Mouse (Mus musculus): ENCODE results near the gene Senp2. TPM values are rescaled to one million over a fixed set of nuclear protein-coding genes. Genes with fewer than 3 reads are reported as not detected.

Senp2 gene
- total and polyA plus RNA-seq, 3 experiments, result 31.7 to 54.7 TPM; not detected in 1

DNA sequence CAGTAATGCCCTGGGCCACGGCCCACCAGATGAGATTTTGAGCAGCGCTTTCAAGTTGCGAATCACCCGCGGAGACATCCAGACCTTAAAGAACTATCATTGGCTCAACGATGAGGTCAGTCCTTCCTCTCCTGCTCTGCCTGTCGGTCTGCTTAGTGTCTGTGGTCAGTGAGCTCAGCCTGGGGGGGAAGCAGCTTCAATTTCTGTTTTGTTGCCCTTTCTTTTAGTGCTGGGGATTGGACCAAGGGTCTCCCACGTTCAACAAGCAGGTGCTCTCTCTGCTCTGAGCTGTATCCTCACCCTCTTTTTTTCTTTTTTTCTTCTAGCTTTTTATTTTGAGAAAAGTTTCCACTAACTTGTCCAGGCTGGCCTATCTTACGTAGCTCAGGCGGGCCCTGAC is 29.3 kb downstream of the Senp2 start:
- Histone ChIP-seq H3K9me3 (replicated peaks; ENCODE audit: insufficient read depth, low read length) (no peaks in the 10 kb centered on the region), H3K36me3 (ENCODE audit: control insufficient read depth in 1 of 2, insufficient read depth in 2 of 2, low read length in 2 of 2) (peaks cover 0 to 5% of the 10 kb centered on the region in 2 experiments; a peak in 3 of 4 replicates), H3K4me1 (ENCODE audit: control insufficient read depth in 1 of 2, insufficient read depth in 2 of 2, low read length in 2 of 2) (no peaks in the 10 kb centered on the region), H3K9ac (ENCODE audit: control insufficient read depth, low read depth, low read length, poor library complexity, severe bottlenecking) (no peak overlapping the region), H3K4me3 (ENCODE audit: control insufficient read depth in 1 of 2, insufficient read depth in 1 of 2, low read depth in 2 of 2, low read length in 2 of 2) (no peak overlapping the region), H3K27ac (ENCODE audit: control insufficient read depth, low read depth, low read length) (no peak overlapping the region), H3K79me2 (ENCODE audit: control insufficient read depth, insufficient read depth, low read length, poor library complexity) (no peaks in the 10 kb centered on the region), H3K27me3 (ENCODE audit: control insufficient read depth in 1 of 2, insufficient read depth in 2 of 2, low read length in 2 of 2) (no peaks in the 10 kb centered on the region)
- DNase-seq (ENCODE audit: low read depth, low spot score), result no peak
- no peak for TF ChIP-seq RCOR1 (IDR thresholded peaks at IDR 0.05; ENCODE audit: low read depth, low read length)
- TF ChIP-seq MAZ (IDR thresholded peaks at IDR 0.05; ENCODE audit: low read depth, low read length), result no peak
- no peak for TF ChIP-seq NELFE (IDR thresholded peaks at IDR 0.05; ENCODE audit: low read depth, low read length)
- TF ChIP-seq ELF1 (IDR thresholded peaks at IDR 0.05; ENCODE audit: low read depth, low read length), result no peak
- TF ChIP-seq ZNF384 (IDR thresholded peaks at IDR 0.05; ENCODE audit: low read depth, low read length), result no peak
- no peak for TF ChIP-seq RAD21 (IDR thresholded peaks at IDR 0.05; ENCODE audit: low read depth, low read length)
- TF ChIP-seq NRF1 (IDR thresholded peaks at IDR 0.05; ENCODE audit: insufficient read depth, low read depth, low read length, poor library complexity, severe bottlenecking), result no peak
- no peak for TF ChIP-seq MYB (IDR thresholded peaks at IDR 0.05; ENCODE audit: low read depth, low read length)
- TF ChIP-seq MAX (IDR thresholded peaks at IDR 0.05; ENCODE audit: low read length), result no peak
- no peak for TF ChIP-seq ZMIZ1 (IDR thresholded peaks at IDR 0.05; ENCODE audit: low read depth, low read length)
- TF ChIP-seq HCFC1 (IDR thresholded peaks at IDR 0.05; ENCODE audit: low read depth, low read length), result no peak
- TF ChIP-seq ZKSCAN1 (IDR thresholded peaks at IDR 0.05; ENCODE audit: low read depth, low read length), result no peak
- no peak for TF ChIP-seq CTCF (IDR thresholded peaks at IDR 0.05 in 2 of 3, conservative IDR thresholded peaks at IDR 0.05 in 1 of 3; ENCODE audit: control insufficient read depth in 1 of 3, insufficient read depth in 1 of 3, low read depth in 2 of 3, low read length in 3 of 3, poor library complexity in 1 of 3, severe bottlenecking in 1 of 3)
- no peak for TF ChIP-seq CHD1 (IDR thresholded peaks at IDR 0.05; ENCODE audit: low read depth, low read length)

DNA sequence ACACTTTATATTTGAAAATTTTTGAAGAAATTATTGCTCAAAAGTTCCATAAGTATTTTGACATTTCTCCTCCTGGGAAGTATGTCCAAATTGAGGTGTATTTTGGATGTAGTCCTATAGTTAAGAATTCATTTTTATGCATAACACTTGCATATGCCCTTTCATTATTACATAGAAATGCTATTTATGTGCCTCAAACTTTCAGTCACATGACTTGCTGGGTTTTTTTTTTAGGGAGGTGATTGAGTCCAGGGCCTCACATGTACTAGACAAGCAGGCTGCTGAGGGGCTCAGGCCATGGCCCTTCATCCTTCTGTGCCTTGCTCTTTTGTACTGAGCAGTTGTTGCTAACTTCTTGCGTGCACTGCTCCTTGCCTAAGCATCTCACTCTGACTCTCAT is 30.7 kb downstream of the Senp2 start:
- TF ChIP-seq MAX (IDR thresholded peaks at IDR 0.05; ENCODE audit: low read length) (no peak), RAD21 (IDR thresholded peaks at IDR 0.05; ENCODE audit: low read depth, low read length) (no peak), ZMIZ1 (IDR thresholded peaks at IDR 0.05; ENCODE audit: low read depth, low read length) (no peak), JUND (IDR thresholded peaks at IDR 0.05; ENCODE audit: low read depth, low read length) (no peak), E2F4 (IDR thresholded peaks at IDR 0.05; ENCODE audit: borderline replicate concordance, low read depth, low read length) (no peak), ZKSCAN1 (IDR thresholded peaks at IDR 0.05; ENCODE audit: low read depth, low read length) (no peak), SIN3A (IDR thresholded peaks at IDR 0.05; ENCODE audit: low read length) (no peak)
- Histone ChIP-seq H3K4me1 (ENCODE audit: control insufficient read depth in 1 of 2, insufficient read depth in 2 of 2, low read length in 2 of 2) (no peaks in the 10 kb centered on the region; a peak in 1 of 4 replicates), H3K36me3 (ENCODE audit: control insufficient read depth in 1 of 2, insufficient read depth in 2 of 2, low read length in 2 of 2) (peaks cover 0 to 16% of the 10 kb centered on the region in 2 experiments; a peak in 3 of 4 replicates), H3K4me3 (ENCODE audit: control insufficient read depth in 1 of 2, insufficient read depth in 1 of 2, low read depth in 2 of 2, low read length in 2 of 2) (no peak overlapping the region), H3K9ac (ENCODE audit: control insufficient read depth, low read depth, low read length, poor library complexity, severe bottlenecking) (no peak overlapping the region), H3K27ac (ENCODE audit: control insufficient read depth, low read depth, low read length) (no peak overlapping the region), H3K9me3 (replicated peaks; ENCODE audit: insufficient read depth, low read length) (no peaks in the 10 kb centered on the region), H3K79me2 (ENCODE audit: control insufficient read depth, insufficient read depth, low read length, poor library complexity) (no peaks in the 10 kb centered on the region), H3K27me3 (ENCODE audit: control insufficient read depth in 1 of 2, insufficient read depth in 2 of 2, low read length in 2 of 2) (no peaks in the 10 kb centered on the region)
- no peak for DNase-seq (ENCODE audit: low read depth, low spot score)
